Mouse (Mus musculus) lung, embryonic 16.5 days (tissue): ENCODE measurements at regions not wholly inside any gene's neighbourhood (a gene's known extent, or its start where the extent isn't known, plus 50 kb on each side); places are given as distances from the start of the nearest gene placed in this dataset.

ENCODE experiments used
- ATAC-seq: fragments of 200-750 bp; cut with Nextera tagmentation; 2 replicates; pipeline ENCODE4 v1.8.0; 2017; ENCODE audit warnings: low read depth, mild to moderate bottlenecking, moderate library complexity
- H3K27ac ChIP-seq: fragments of 300-500 bp; sonication (generic); 2 replicates; pipeline ENCODE4 v1.5.1; 2014; ENCODE audit warnings: mild to moderate bottlenecking, control low read depth, low read length
- H3K27me3 ChIP-seq: fragments of 300-500 bp; sonication (generic); 2 replicates; pipeline ENCODE4 v1.6.1; 2014; ENCODE audit warnings: low read depth, low read length, mixed read lengths; ENCODE audit not compliant: control insufficient read depth, insufficient read depth
- H3K36me3 ChIP-seq: fragments of 300-500 bp; sonication (generic); 2 replicates; pipeline ENCODE4 v1.6.1; 2014; ENCODE audit warnings: low read length; ENCODE audit not compliant: control insufficient read depth, insufficient read depth
- H3K4me1 ChIP-seq: fragments of 300-500 bp; sonication (generic); replicated peaks from 2 replicates; pipeline ENCODE4 v1.6.1; 2014; ENCODE audit warnings: low read length, mixed read lengths; ENCODE audit not compliant: control insufficient read depth, insufficient read depth
- H3K4me2 ChIP-seq: fragments of 300-500 bp; sonication (generic); 2 replicates; pipeline ENCODE4 v1.6.1; 2014; ENCODE audit warnings: low read depth, low read length, control low read depth
- H3K4me3 ChIP-seq: fragments of 300-500 bp; sonication (generic); 2 replicates; pipeline ENCODE4 v1.5.1; 2014; ENCODE audit warnings: mild to moderate bottlenecking, low read length, control low read depth
- H3K9ac ChIP-seq: fragments of 300-500 bp; sonication (generic); 2 replicates; pipeline ENCODE4 v1.6.1; 2014; ENCODE audit warnings: low read length, control low read depth
- H3K9me3 ChIP-seq: fragments of 300-500 bp; sonication (generic); 2 replicates; pipeline ENCODE4 v1.6.1; 2016; ENCODE audit warnings: low read length; ENCODE audit not compliant: control insufficient read depth
- WGBS: fragments of 180-500 bp; shearing (Covaris S2); extraction: QIAGEN DNeasy Blood & Tissue Kit; methylation state at CpG from one replicate; pipeline ENCODE4 v1.1.7; 2014; 5-methylcytosine and 5-hydroxymethylcytosine counted together

GRCm38 (mm10) chr10:121150668-121151067 is 116.9 kb downstream of the Wif1 start:
- 0 out of 2 replicates have a peak, but pooled peaks have one; percentile 10 for ATAC-seq

DNA sequence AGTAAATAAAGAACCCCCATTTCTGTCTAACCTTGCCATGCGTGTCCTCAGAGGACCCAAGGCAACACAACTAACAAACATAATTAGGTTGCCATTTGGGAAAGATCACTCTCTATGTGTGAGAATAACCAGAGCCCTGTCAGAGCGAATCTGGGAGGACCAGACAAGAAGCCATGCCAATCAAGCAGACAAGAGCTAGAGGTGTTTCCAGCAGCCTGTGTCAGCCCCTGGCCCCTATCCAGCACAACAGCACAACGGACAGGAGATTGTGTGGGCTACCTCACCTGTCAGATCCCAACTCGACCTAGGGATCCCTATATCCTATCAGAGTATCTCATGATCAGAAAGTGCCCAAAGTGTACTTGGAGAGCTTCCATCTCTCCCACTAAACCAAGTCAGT is 119.9 kb downstream of the Wif1 start:
- H3K27me3 ChIP-seq: no peaks in the 10 kb centered on the region
- no peak overlapping the region for H3K4me2 ChIP-seq
- no peaks in the 10 kb centered on the region for H3K4me1 ChIP-seq
- no peaks in the 10 kb centered on the region for H3K36me3 ChIP-seq
- H3K4me3 ChIP-seq: no peak overlapping the region
- no peak overlapping the region for H3K9ac ChIP-seq
- no peaks in the 10 kb centered on the region for H3K9me3 ChIP-seq
- ATAC-seq: no peak
- H3K27ac ChIP-seq: no peak overlapping the region
- WGBS: 62% methylated on average over 4 of the region's 4 CpGs

More at GRCm38 (mm10) chr10:121150668-121151067, 116.9 kb downstream of the Wif1 start:
- H3K4me2 ChIP-seq: no peak overlapping the region
- no peak overlapping the region for H3K4me3 ChIP-seq
- 42% methylated on average over 9 of the region's 9 CpGs for WGBS
- peak overlapping the region; percentile 11; the same call in 1 of the 2 replicates for H3K27ac ChIP-seq
- H3K36me3 ChIP-seq: no peaks in the 10 kb centered on the region
- no peaks in the 10 kb centered on the region for H3K4me1 ChIP-seq
- H3K27me3 ChIP-seq: no peaks in the 10 kb centered on the region
- no peak overlapping the region for H3K9ac ChIP-seq
- no peaks in the 10 kb centered on the region for H3K9me3 ChIP-seq

DNA sequence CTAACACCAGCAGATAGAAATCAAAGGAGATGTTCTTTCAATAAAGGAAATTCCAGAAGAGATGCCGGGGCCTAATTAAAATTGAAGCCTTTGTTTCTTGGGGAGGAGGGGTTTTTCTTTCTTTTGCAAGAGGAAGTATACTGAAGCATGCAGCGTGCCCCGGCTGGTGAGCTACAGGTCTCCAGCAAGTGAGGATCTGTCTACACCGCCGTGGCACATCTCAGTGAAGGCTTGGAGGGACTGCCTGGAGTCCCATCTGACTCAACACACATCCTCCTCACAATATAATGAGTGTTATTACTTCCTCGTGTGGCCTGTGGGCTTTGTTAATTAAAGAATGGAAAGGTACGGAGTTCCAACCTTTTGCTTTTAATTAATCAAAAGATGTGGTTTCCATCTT is 126.7 kb downstream of the Wif1 start:
- Histone ChIP-seq H3K9ac (no peak overlapping the region), H3K4me2 (no peak overlapping the region), H3K27me3 (no peaks in the 10 kb centered on the region), H3K36me3 (no peaks in the 10 kb centered on the region), H3K4me3 (no peak overlapping the region), H3K4me1 (peaks cover 5% of the 10 kb centered on the region), H3K9me3 (0 out of 2 replicates have a peak, but pooled peaks cover 5% of the 10 kb centered on the region), H3K27ac (no peak overlapping the region)
- no peak for ATAC-seq
- WGBS: 73% methylated on average over 7 of the region's 7 CpGs

- no peak overlapping the region for H3K9ac ChIP-seq
- H3K27me3 ChIP-seq: no peaks in the 10 kb centered on the region
- 50% methylated on average over 11 of the region's 11 CpGs for WGBS
- peaks cover 5% of the 10 kb centered on the region for H3K4me1 ChIP-seq
- no peak overlapping the region for H3K4me2 ChIP-seq
- ATAC-seq: 0 out of 2 replicates have a peak, but pooled peaks have one; percentile 20
- H3K4me3 ChIP-seq: no peak overlapping the region
- no peaks in the 10 kb centered on the region for H3K36me3 ChIP-seq
- H3K9me3 ChIP-seq: 0 out of 2 replicates have a peak, but pooled peaks cover 5% of the 10 kb centered on the region
- peak overlapping the region; percentile 49; the same call in 1 of the 2 replicates for H3K27ac ChIP-seq
Observed at GRCm38 (mm10) chr10:121161201-121161600, 127.4 kb downstream of the Wif1 start.

DNA sequence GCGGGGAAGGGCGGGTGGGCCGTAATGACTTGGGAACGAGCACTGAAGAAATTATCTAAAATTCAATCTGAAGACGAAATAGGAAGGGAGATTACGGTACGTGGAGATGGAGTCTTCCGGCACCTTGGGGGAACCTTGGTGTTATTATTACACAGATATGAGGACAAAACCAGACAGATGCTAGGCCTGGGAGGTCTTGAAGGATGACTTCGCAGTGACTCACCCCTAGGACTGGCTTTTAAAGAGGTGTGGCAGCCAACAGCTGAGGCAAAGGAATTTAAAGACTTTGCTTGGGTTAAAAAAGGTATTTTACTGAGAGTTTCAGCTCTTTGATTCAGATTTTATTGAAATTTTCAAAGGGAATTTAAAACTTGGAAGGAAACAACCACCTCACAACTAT is 140.3 kb downstream of the Wif1 start:
- 87% methylated on average over 9 of the region's 9 CpGs for WGBS
- ATAC-seq: no peak
- no peak overlapping the region for H3K4me2 ChIP-seq
- no peak overlapping the region for H3K27ac ChIP-seq
- H3K27me3 ChIP-seq: no peaks in the 10 kb centered on the region
- H3K9me3 ChIP-seq: no peaks in the 10 kb centered on the region
- H3K4me3 ChIP-seq: no peak overlapping the region
- no peaks in the 10 kb centered on the region for H3K4me1 ChIP-seq
- no peak overlapping the region for H3K9ac ChIP-seq
- no peaks in the 10 kb centered on the region for H3K36me3 ChIP-seq

- no peak for ATAC-seq
- Histone ChIP-seq H3K9ac (no peak overlapping the region), H3K36me3 (no peaks in the 10 kb centered on the region), H3K27ac (no peak overlapping the region), H3K4me3 (no peak overlapping the region), H3K27me3 (no peaks in the 10 kb centered on the region), H3K4me2 (no peak overlapping the region), H3K4me1 (no peaks in the 10 kb centered on the region), H3K9me3 (no peaks in the 10 kb centered on the region)
- WGBS: 82% methylated on average over 7 of the region's 7 CpGs
Observed at GRCm38 (mm10) chr10:121189139-121189538, 155.4 kb downstream of the Wif1 start.

GRCm38 (mm10) chr10:121199236-121199635 is 151.8 kb downstream of the Tbc1d30 start:
- ATAC-seq: no peak
- Histone ChIP-seq H3K4me1 (no peaks in the 10 kb centered on the region), H3K9me3 (no peaks in the 10 kb centered on the region), H3K27me3 (no peaks in the 10 kb centered on the region), H3K4me3 (no peak overlapping the region), H3K9ac (no peak overlapping the region), H3K4me2 (no peak overlapping the region), H3K36me3 (no peaks in the 10 kb centered on the region), H3K27ac (no peak overlapping the region)
- WGBS: 51% methylated on average over 2 of the region's 2 CpGs

GRCm38 (mm10) chr10:121202531-121202930 is 148.5 kb downstream of the Tbc1d30 start:
- Histone ChIP-seq H3K4me3 (no peak overlapping the region), H3K4me1 (peaks cover 16% of the 10 kb centered on the region), H3K27ac (no peak overlapping the region), H3K4me2 (no peak overlapping the region), H3K9ac (no peak overlapping the region), H3K9me3 (no peaks in the 10 kb centered on the region), H3K36me3 (no peaks in the 10 kb centered on the region), H3K27me3 (no peaks in the 10 kb centered on the region)
- 91% methylated on average over 7 of the region's 7 CpGs for WGBS
- ATAC-seq: no peak

- 65% methylated on average over 11 of the region's 11 CpGs for WGBS
- peak overlapping the region; percentile 89 for H3K27ac ChIP-seq
- H3K9ac ChIP-seq: no peak overlapping the region
- peaks cover 16% of the 10 kb centered on the region for H3K4me1 ChIP-seq
- no peaks in the 10 kb centered on the region for H3K36me3 ChIP-seq
- H3K4me3 ChIP-seq: no peak overlapping the region
- H3K4me2 ChIP-seq: 0 out of 2 replicates have a peak overlapping the region, but pooled peaks have one; percentile 3
- no peaks in the 10 kb centered on the region for H3K27me3 ChIP-seq
- ATAC-seq: no peak
- no peaks in the 10 kb centered on the region for H3K9me3 ChIP-seq
Observed at GRCm38 (mm10) chr10:121205551-121205950, 145.5 kb downstream of the Tbc1d30 start.
